Comparison of ENCODE assay signal across 19 mouse cellular contexts in genomic region chr17:85473217-85473616, GRCm38 (mm10).
A peak's percentile ranks its signal among the peaks of the same experiment; 100 is the strongest.
DNase-seq lines count a peak whose midpoint lies in the region; ATAC-seq lines count a peak whose summit lies in the region.
"Had no signal": no experiment of that assay in that cellular context is flagged by ENCODE, and none has a peak within 500 bp of the region (broad histone marks: within the 10 kb centered on the region; RNA-seq: fewer than 3 reads in every experiment).

No protein-coding gene starts in this region.

- H3K4me1 ChIP-seq in forebrain, embryonic 14.5 days (ENCODE audit: control insufficient read depth, insufficient read depth, low read length): no peaks in the 10 kb centered on the region
- peaks cover 13% of the 10 kb centered on the region; the same call in 1 of the 2 replicates for H3K4me1 ChIP-seq in forebrain, embryonic 15.5 days
- peaks cover 22% of the 10 kb centered on the region for H3K4me1 ChIP-seq in midbrain, embryonic 10.5 days
- H3K4me1 ChIP-seq in midbrain, embryonic 11.5 days (ENCODE audit: control insufficient read depth, insufficient read depth, low read length): peaks cover 11% of the 10 kb centered on the region
- H3K4me1 ChIP-seq: heart, embryonic 13.5 days; hindbrain, embryonic 15.5 days; intestine, embryonic 15.5 days; midbrain, embryonic 15.5 days had no signal

- H3K9me3 ChIP-seq in forebrain, embryonic 14.5 days (replicated peaks; ENCODE audit: control insufficient read depth, low read length): no peaks in the 10 kb centered on the region
- H3K9me3 ChIP-seq in forebrain, embryonic 15.5 days: no peaks in the 10 kb centered on the region
- 0 out of 2 replicates have a peak, but pooled peaks cover 3% of the 10 kb centered on the region for H3K9me3 ChIP-seq in midbrain, embryonic 10.5 days (replicated peaks)
- H3K9me3 ChIP-seq in midbrain, embryonic 11.5 days (ENCODE audit: control insufficient read depth, low read length): peaks cover 3% of the 10 kb centered on the region; the same call in 1 of the 2 replicates
- H3K9me3 ChIP-seq: intestine, embryonic 15.5 days; kidney, embryonic 15.5 days; midbrain, embryonic 15.5 days had no signal

- DNase-seq in forebrain, embryonic 14.5 days (ENCODE audit: low spot score): no peak
- DNase-seq in midbrain, embryonic 10.5 days (ENCODE audit: low spot score): no peak
- DNase-seq in midbrain, embryonic 11.5 days (ENCODE audit: low spot score, missing footprints): no peak
- DNase-seq in ES-CJ7 (ENCODE audit: low read depth, low spot score): peak; percentile 19
- peak; percentile 21 for DNase-seq in right cerebral cortex, postnatal 14 days
- DNase-seq in cerebellum, adult 9-10 months: no peak
- DNase-seq: cerebellum, adult 2 months; kidney, postnatal 4 days; layer of hippocampus, adult 9-11 months; liver; liver, postnatal 0 days; lung, postnatal 10 days; thymus, postnatal 25 days had no signal

- WGBS in forebrain, embryonic 14.5 days: 5% methylated on average over 16 of the region's 16 CpGs
- WGBS in forebrain, embryonic 15.5 days: 3% methylated on average over 16 of the region's 16 CpGs
- 1% methylated on average over 16 of the region's 16 CpGs for WGBS in midbrain, embryonic 10.5 days
- WGBS in midbrain, embryonic 11.5 days: under 1% methylated on average over 15 of the region's 16 CpGs

- ATAC-seq in forebrain, embryonic 14.5 days: 0 out of 2 replicates have a peak, but pooled peaks have one; percentile 12
- ATAC-seq in forebrain, embryonic 15.5 days (replicated peaks): no peak
- no peak for ATAC-seq in midbrain, embryonic 11.5 days (ENCODE audit: low FRiP score)
- ATAC-seq: intestine, embryonic 15.5 days; liver, postnatal 0 days; midbrain, embryonic 15.5 days had no signal

- no peaks in the 10 kb centered on the region for H3K36me3 ChIP-seq in forebrain, embryonic 14.5 days (ENCODE audit: control insufficient read depth, insufficient read depth, low read length)
- H3K36me3 ChIP-seq in forebrain, embryonic 15.5 days: no peaks in the 10 kb centered on the region
- H3K36me3 ChIP-seq in midbrain, embryonic 10.5 days: no peaks in the 10 kb centered on the region
- no peaks in the 10 kb centered on the region for H3K36me3 ChIP-seq in midbrain, embryonic 11.5 days (ENCODE audit: control insufficient read depth, insufficient read depth, low read length)
- H3K36me3 ChIP-seq: heart, embryonic 13.5 days; hindbrain, embryonic 15.5 days; intestine, embryonic 15.5 days; kidney, embryonic 15.5 days; midbrain, embryonic 15.5 days had no signal

- H3K9ac ChIP-seq in forebrain, embryonic 14.5 days (ENCODE audit: low read length): 0 out of 2 replicates have a peak overlapping the region, but pooled peaks have one; percentile 13
- no peak overlapping the region for H3K9ac ChIP-seq in forebrain, embryonic 15.5 days (replicated peaks)
- H3K9ac ChIP-seq in midbrain, embryonic 11.5 days (ENCODE audit: low read length): no peak overlapping the region
- H3K9ac ChIP-seq: heart, embryonic 13.5 days; hindbrain, embryonic 15.5 days; intestine, embryonic 15.5 days; kidney, embryonic 15.5 days; liver, postnatal 0 days; midbrain, embryonic 15.5 days had no signal

- H3K4me2 ChIP-seq in forebrain, embryonic 14.5 days (ENCODE audit: low read length): no peak overlapping the region
- H3K4me2 ChIP-seq in forebrain, embryonic 15.5 days (replicated peaks): no peak overlapping the region
- H3K4me2 ChIP-seq in midbrain, embryonic 11.5 days: no peak overlapping the region; the same call in 1 of the 2 replicates
- H3K4me2 ChIP-seq: heart, embryonic 13.5 days; hindbrain, embryonic 15.5 days; intestine, embryonic 15.5 days; kidney, embryonic 15.5 days; midbrain, embryonic 15.5 days had no signal

- H3K4me3 ChIP-seq in forebrain, embryonic 14.5 days (ENCODE audit: low read depth, low read length): no peak overlapping the region
- no peak overlapping the region for H3K4me3 ChIP-seq in forebrain, embryonic 15.5 days
- H3K4me3 ChIP-seq in midbrain, embryonic 10.5 days: peak overlapping the region; percentile 25
- no peak overlapping the region for H3K4me3 ChIP-seq in midbrain, embryonic 11.5 days (ENCODE audit: low read depth, low read length)
- H3K4me3 ChIP-seq: heart, embryonic 13.5 days; hindbrain, embryonic 15.5 days; intestine, embryonic 15.5 days; kidney, embryonic 15.5 days; midbrain, embryonic 15.5 days had no signal

- H3K27ac ChIP-seq in forebrain, embryonic 14.5 days (ENCODE audit: low read depth, low read length): no peak overlapping the region
- no peak overlapping the region for H3K27ac ChIP-seq in forebrain, embryonic 15.5 days (replicated peaks)
- peak overlapping the region; percentile 5; the same call in 1 of the 2 replicates for H3K27ac ChIP-seq in midbrain, embryonic 10.5 days (replicated peaks)
- H3K27ac ChIP-seq in midbrain, embryonic 11.5 days (ENCODE audit: low read depth, low read length): no peak overlapping the region
- H3K27ac ChIP-seq: heart, embryonic 13.5 days; hindbrain, embryonic 15.5 days; intestine, embryonic 15.5 days; kidney, embryonic 15.5 days; midbrain, embryonic 15.5 days had no signal

- peaks cover 35% of the 10 kb centered on the region for H3K27me3 ChIP-seq in forebrain, embryonic 14.5 days (replicated peaks; ENCODE audit: control insufficient read depth, insufficient read depth, low read length)
- peaks cover 56% of the 10 kb centered on the region for H3K27me3 ChIP-seq in forebrain, embryonic 15.5 days
- peaks cover 99% of the 10 kb centered on the region for H3K27me3 ChIP-seq in midbrain, embryonic 10.5 days (ENCODE audit: low read depth, poor library complexity, severe bottlenecking)
- H3K27me3 ChIP-seq in midbrain, embryonic 11.5 days (ENCODE audit: control insufficient read depth, insufficient read depth, low read length): peaks cover 66% of the 10 kb centered on the region

Comparison
In these comparisons a context has a peak if more than half of its experiments do, and no peak if none do; other contexts are left out.
1. DNase-seq: peak in ES-CJ7 (single experiment) and right cerebral cortex, postnatal 14 days (single experiment); none in forebrain, embryonic 14.5 days (single experiment), midbrain, embryonic 10.5 days (single experiment), midbrain, embryonic 11.5 days (single experiment) and cerebellum, adult 9-10 months (single experiment).